Mouse (Mus musculus) spleen, postnatal 4 days (tissue): ENCODE data around the gene Olfr854.

Experiments used
- DNase-seq, 2 experiments: peaks; one replicate each; pipeline ENCODE4 v3.0.0; 2022; ENCODE audit warnings: low spot score in 2 of 2

Gene Olfr854

DNA sequence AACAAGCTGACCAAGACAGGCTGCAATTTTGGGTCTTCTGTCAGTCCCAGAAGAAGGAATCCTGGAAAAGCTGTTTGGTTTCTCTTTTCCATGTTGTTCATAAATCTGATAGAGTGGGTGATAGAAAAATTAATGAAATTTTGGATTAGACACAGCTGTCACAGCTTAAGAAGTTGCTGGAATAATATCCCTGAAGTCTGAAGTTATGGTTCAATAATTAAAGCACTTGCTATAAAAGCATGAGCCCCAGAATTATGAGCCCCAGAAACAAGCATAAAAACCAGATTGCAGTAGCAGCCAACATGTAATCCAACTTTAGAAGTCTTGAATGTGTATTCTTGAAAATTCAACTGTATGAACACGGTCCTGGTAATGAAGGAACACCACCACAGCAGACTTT lies at the start of gene Olfr854:
Olfr854 (minus strand) TSS at position 101 of the 400 bp plus-strand sequence.
- no peak for DNase-seq

DNA sequence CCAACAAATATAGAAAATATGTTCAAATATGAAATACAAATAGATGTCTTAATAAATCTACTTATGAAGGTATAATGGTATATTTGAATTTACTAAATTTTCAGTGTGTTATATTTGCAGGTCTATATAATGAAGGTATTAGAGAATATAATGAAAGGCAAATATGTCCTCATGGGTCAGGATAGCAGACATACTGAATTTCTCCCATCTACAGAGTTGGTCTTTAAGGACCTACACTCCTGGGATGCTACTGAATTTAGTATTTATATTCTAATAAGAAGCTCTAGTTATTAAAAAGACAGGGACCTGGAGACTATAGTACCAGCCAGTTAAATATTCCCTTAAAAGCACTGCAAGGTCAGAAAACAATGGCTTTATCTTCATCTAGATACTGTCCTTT lies 15.1 kb upstream of the Olfr854 start, which contains the start of gene Olfr855:
Olfr855 (plus strand) TSS at position 301 of the 400 bp plus-strand sequence.
- DNase-seq: no peak

- DNase-seq: no peak
Measured at GRCm38 (mm10) chr9:19540976-19541375, 26.2 kb downstream of the Olfr854 start, which contains the start of gene Olfr853. Gene Olfr853 (minus strand): TSS chr9:19541076.
